Mouse (Mus musculus): Measurements from ENCODE around the gene Qrich2. TPM values are rescaled to one million over a fixed set of nuclear protein-coding genes. Genes with fewer than 3 reads are reported as not detected.

Gene Qrich2
- polyA plus RNA-seq, 1 experiment from 2014 or later, result 0.14 TPM

GRCm38 (mm10) chr11:116439269-116440240, 26.5 kb downstream of the Qrich2 start:
- 75% methylated on average over 19 of the region's 19 CpGs for WGBS
- Histone ChIP-seq H3K9ac (ENCODE audit: low read depth, low read length) (no peak overlapping the region), H3K27me3 (replicated peaks; ENCODE audit: control insufficient read depth, insufficient read depth, low read length) (no peaks in the 10 kb centered on the region), H3K9me3 (ENCODE audit: control insufficient read depth) (no peaks in the 10 kb centered on the region), H3K4me3 (ENCODE audit: low read depth, low read length) (no peak overlapping the region), H3K27ac (ENCODE audit: low read depth, low read length) (peak overlapping the region; percentile 21; the same call in 1 of the 2 replicates), H3K4me1 (replicated peaks; ENCODE audit: control insufficient read depth, insufficient read depth, low read length) (peaks cover 10% of the 10 kb centered on the region), H3K36me3 (ENCODE audit: control insufficient read depth, insufficient read depth) (peaks cover 23% of the 10 kb centered on the region), H3K4me2 (replicated peaks; ENCODE audit: low read depth) (no peak overlapping the region)
- TF ChIP-seq CTCF (IDR thresholded peaks at IDR 0.05; ENCODE audit: low read depth), result 0 out of 2 replicates have a peak, but pooled peaks have one; percentile 12
- ATAC-seq, result peak; percentile 18; the same call in 1 of the 2 replicates

GRCm38 (mm10) chr11:116437541-116437940, 28.5 kb downstream of the Qrich2 start:
- ATAC-seq, result no peak
- H3K4me1 ChIP-seq (replicated peaks; ENCODE audit: control insufficient read depth, insufficient read depth, low read length), result peaks cover 10% of the 10 kb centered on the region
- H3K27ac ChIP-seq (ENCODE audit: low read depth, low read length), result peak overlapping the region; percentile 93
- WGBS, result 78% methylated on average over 11 of the region's 11 CpGs
- H3K4me3 ChIP-seq (ENCODE audit: low read depth, low read length), result no peak overlapping the region
- TF ChIP-seq CTCF (IDR thresholded peaks at IDR 0.05; ENCODE audit: low read depth), result no peak
- no peaks in the 10 kb centered on the region for H3K9me3 ChIP-seq (ENCODE audit: control insufficient read depth)
- peaks cover 23% of the 10 kb centered on the region for H3K36me3 ChIP-seq (ENCODE audit: control insufficient read depth, insufficient read depth)
- H3K4me2 ChIP-seq (replicated peaks; ENCODE audit: low read depth), result peak overlapping the region; percentile 72
- H3K27me3 ChIP-seq (replicated peaks; ENCODE audit: control insufficient read depth, insufficient read depth, low read length), result no peaks in the 10 kb centered on the region
- H3K9ac ChIP-seq (ENCODE audit: low read depth, low read length), result peak overlapping the region; percentile 37; the same call in 1 of the 2 replicates

GRCm38 (mm10) chr11:116436725-116437331, 29.2 kb downstream of the Qrich2 start:
- TF ChIP-seq CTCF (IDR thresholded peaks at IDR 0.05; ENCODE audit: low read depth), result no peak
- Histone ChIP-seq H3K9me3 (ENCODE audit: control insufficient read depth) (no peaks in the 10 kb centered on the region), H3K27ac (ENCODE audit: low read depth, low read length) (peak overlapping the region; percentile 93), H3K27me3 (replicated peaks; ENCODE audit: control insufficient read depth, insufficient read depth, low read length) (no peaks in the 10 kb centered on the region), H3K4me1 (replicated peaks; ENCODE audit: control insufficient read depth, insufficient read depth, low read length) (peaks cover 10% of the 10 kb centered on the region), H3K9ac (ENCODE audit: low read depth, low read length) (peak overlapping the region; percentile 37; the same call in 1 of the 2 replicates), H3K4me2 (replicated peaks; ENCODE audit: low read depth) (peak overlapping the region; percentile 72), H3K36me3 (ENCODE audit: control insufficient read depth, insufficient read depth) (peaks cover 23% of the 10 kb centered on the region), H3K4me3 (ENCODE audit: low read depth, low read length) (peak overlapping the region; percentile 76; the same call in 1 of the 2 replicates)
- ATAC-seq, result no peak
- 29% methylated on average over 4 of the region's 4 CpGs for WGBS

- H3K36me3 ChIP-seq (ENCODE audit: control insufficient read depth, insufficient read depth), result peaks cover 23% of the 10 kb centered on the region
- H3K4me3 ChIP-seq (ENCODE audit: low read depth, low read length), result peak overlapping the region; percentile 76
- no peak for TF ChIP-seq CTCF (IDR thresholded peaks at IDR 0.05; ENCODE audit: low read depth)
- H3K27ac ChIP-seq (ENCODE audit: low read depth, low read length), result peak overlapping the region; percentile 93
- WGBS, result 21% methylated on average over 5 of the region's 5 CpGs
- H3K4me2 ChIP-seq (replicated peaks; ENCODE audit: low read depth), result peak overlapping the region; percentile 72
- no peak for ATAC-seq
- no peaks in the 10 kb centered on the region for H3K9me3 ChIP-seq (ENCODE audit: control insufficient read depth)
- H3K4me1 ChIP-seq (replicated peaks; ENCODE audit: control insufficient read depth, insufficient read depth, low read length), result peaks cover 10% of the 10 kb centered on the region
- peak overlapping the region; percentile 37; the same call in 1 of the 2 replicates for H3K9ac ChIP-seq (ENCODE audit: low read depth, low read length)
- H3K27me3 ChIP-seq (replicated peaks; ENCODE audit: control insufficient read depth, insufficient read depth, low read length), result no peaks in the 10 kb centered on the region
Measured at GRCm38 (mm10) chr11:116435992-116436724, 29.9 kb downstream of the Qrich2 start.

- H3K9me3 ChIP-seq (ENCODE audit: control insufficient read depth), result no peaks in the 10 kb centered on the region
- peak overlapping the region; percentile 72 for H3K4me2 ChIP-seq (replicated peaks; ENCODE audit: low read depth)
- 36% methylated on average over 12 of the region's 12 CpGs for WGBS
- H3K27ac ChIP-seq (ENCODE audit: low read depth, low read length), result peak overlapping the region; percentile 93
- peak overlapping the region; percentile 79 for H3K9ac ChIP-seq (ENCODE audit: low read depth, low read length)
- peak overlapping the region; percentile 76 for H3K4me3 ChIP-seq (ENCODE audit: low read depth, low read length)
- no peak for TF ChIP-seq CTCF (IDR thresholded peaks at IDR 0.05; ENCODE audit: low read depth)
- peaks cover 23% of the 10 kb centered on the region for H3K36me3 ChIP-seq (ENCODE audit: control insufficient read depth, insufficient read depth)
- peaks cover 10% of the 10 kb centered on the region for H3K4me1 ChIP-seq (replicated peaks; ENCODE audit: control insufficient read depth, insufficient read depth, low read length)
- ATAC-seq, result no peak
- no peaks in the 10 kb centered on the region for H3K27me3 ChIP-seq (replicated peaks; ENCODE audit: control insufficient read depth, insufficient read depth, low read length)
Measured at GRCm38 (mm10) chr11:116434967-116435752, 30.9 kb downstream of the Qrich2 start.
